Mouse (Mus musculus) embryonic fibroblast, embryonic 13.5 days (primary cell): ENCODE data around the gene Dspp.

Experiments used
- CTCF ChIP-seq: IDR thresholded peaks from 2 replicates; pipeline ENCODE4 v1.5.1; 2011; ENCODE audit warnings: mild to moderate bottlenecking, control low read depth, low read length, moderate library complexity, borderline replicate concordance; ENCODE audit not compliant: insufficient read depth
- POLR2A ChIP-seq: IDR thresholded peaks from 2 replicates; pipeline ENCODE4 v1.6.1; 2011; ENCODE audit warnings: low read depth, mild to moderate bottlenecking, control low read depth, low read length, moderate library complexity

GRCm38 (mm10) chr5:104224299-104224698 lies 53.8 kb downstream of the Dspp start:
- TF ChIP-seq CTCF (no peak), POLR2A (no peak)
